Mouse (Mus musculus) heart, embryonic 16.5 days (tissue): Measurements from ENCODE around the gene Eef1akmt2. TPM values are rescaled to one million over a fixed set of nuclear protein-coding genes. Genes with fewer than 3 reads are reported as not detected.

Experiments used
- ATAC-seq: fragments of 200-750 bp; cut with Nextera tagmentation; replicated peaks from 2 replicates; pipeline ENCODE4 v1.8.0; 2017; ENCODE audit warnings: moderate number of reproducible peaks; ENCODE audit not compliant: insufficient read depth, low FRiP score; ENCODE audit errors: extremely low read depth
- H3K27ac ChIP-seq: fragments of 300-500 bp; sonication (generic); 2 replicates; pipeline ENCODE4 v1.5.1; 2014; ENCODE audit warnings: mild to moderate bottlenecking, low read length, control low read depth, moderate library complexity
- H3K27me3 ChIP-seq: fragments of 300-500 bp; sonication (generic); 2 replicates; pipeline ENCODE4 v1.6.1; 2014; ENCODE audit warnings: low read length, mixed read lengths; ENCODE audit not compliant: control insufficient read depth, insufficient read depth
- H3K36me3 ChIP-seq: fragments of 300-500 bp; sonication (generic); 2 replicates; pipeline ENCODE4 v1.6.1; 2014; ENCODE audit not compliant: control insufficient read depth, insufficient read depth
- H3K4me1 ChIP-seq: fragments of 300-500 bp; sonication (generic); 2 replicates; pipeline ENCODE4 v1.6.1; 2014; ENCODE audit warnings: low read length, mixed read lengths; ENCODE audit not compliant: control insufficient read depth, insufficient read depth
- H3K4me2 ChIP-seq: fragments of 300-500 bp; sonication (generic); 2 replicates; pipeline ENCODE4 v1.6.1; 2014; ENCODE audit warnings: low read depth, mild to moderate bottlenecking, control low read depth, low read length
- H3K4me3 ChIP-seq: fragments of 300-500 bp; sonication (generic); 2 replicates; pipeline ENCODE4 v1.5.1; 2014; ENCODE audit warnings: mild to moderate bottlenecking, control low read depth, low read length
- H3K9ac ChIP-seq: fragments of 300-500 bp; sonication (generic); 2 replicates; pipeline ENCODE4 v1.6.1; 2014; ENCODE audit warnings: low read length, control low read depth
- H3K9me3 ChIP-seq: fragments of 300-500 bp; sonication (generic); replicated peaks from 2 replicates; pipeline ENCODE4 v1.6.1; 2016; ENCODE audit warnings: low read length; ENCODE audit not compliant: control insufficient read depth
- WGBS: fragments of 180-500 bp; shearing (Covaris S2); extraction: QIAGEN DNeasy Blood & Tissue Kit; methylation state at CpG from one replicate; pipeline ENCODE4 v1.1.7; 2014; 5-methylcytosine and 5-hydroxymethylcytosine counted together
- polyA plus RNA-seq: library from polyadenylated mRNA; unstranded; fragments of >200 nt; fragmentation: Nextera tagmentation; extraction: Ambion mirVana; gene quantifications from 2 replicates; pipeline ENCODE4 v1.2.1, GENCODE M21; 2015

Gene Eef1akmt2
- polyA plus RNA-seq, 1 experiment from 2014 or later = 43.0 TPM

- Histone ChIP-seq H3K9me3 (no peaks in the 10 kb centered on the region), H3K27ac (no peak overlapping the region), H3K4me2 (no peak overlapping the region), H3K9ac (no peak overlapping the region), H3K27me3 (no peaks in the 10 kb centered on the region), H3K4me1 (peaks cover 52% of the 10 kb centered on the region), H3K4me3 (no peak overlapping the region), H3K36me3 (no peaks in the 10 kb centered on the region)
- WGBS = 84% methylated on average over 14 of the region's 14 CpGs
- ATAC-seq = no peak
Observed at GRCm38 (mm10) chr7:132790447-132791219, 61.8 kb downstream of the Eef1akmt2 start.

DNA sequence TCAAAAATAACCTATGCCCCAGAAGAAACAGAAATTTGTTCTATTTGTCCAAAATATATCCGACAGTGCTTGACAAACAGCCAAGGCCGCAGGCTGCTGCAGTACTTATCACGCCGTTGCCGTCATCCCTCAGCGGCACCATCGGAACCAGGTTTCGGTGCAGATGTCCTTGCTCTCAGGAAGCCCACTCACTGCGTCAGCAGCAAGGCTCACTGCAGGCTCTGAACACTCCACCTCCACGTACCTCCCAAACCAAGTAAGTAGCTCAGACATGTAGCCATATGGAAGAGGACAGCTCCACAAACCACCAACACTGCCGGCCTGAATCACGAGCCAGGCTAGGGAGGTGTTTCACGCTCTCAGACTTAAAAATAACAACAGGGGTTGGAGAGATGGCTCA lies 63.6 kb downstream of the Eef1akmt2 start:
- Histone ChIP-seq H3K27ac (no peak overlapping the region), H3K36me3 (no peaks in the 10 kb centered on the region), H3K4me2 (no peak overlapping the region), H3K4me3 (no peak overlapping the region), H3K9me3 (no peaks in the 10 kb centered on the region), H3K27me3 (no peaks in the 10 kb centered on the region), H3K9ac (no peak overlapping the region), H3K4me1 (peaks cover 53% of the 10 kb centered on the region)
- 81% methylated on average over 13 of the region's 13 CpGs for WGBS
- no peak for ATAC-seq

DNA sequence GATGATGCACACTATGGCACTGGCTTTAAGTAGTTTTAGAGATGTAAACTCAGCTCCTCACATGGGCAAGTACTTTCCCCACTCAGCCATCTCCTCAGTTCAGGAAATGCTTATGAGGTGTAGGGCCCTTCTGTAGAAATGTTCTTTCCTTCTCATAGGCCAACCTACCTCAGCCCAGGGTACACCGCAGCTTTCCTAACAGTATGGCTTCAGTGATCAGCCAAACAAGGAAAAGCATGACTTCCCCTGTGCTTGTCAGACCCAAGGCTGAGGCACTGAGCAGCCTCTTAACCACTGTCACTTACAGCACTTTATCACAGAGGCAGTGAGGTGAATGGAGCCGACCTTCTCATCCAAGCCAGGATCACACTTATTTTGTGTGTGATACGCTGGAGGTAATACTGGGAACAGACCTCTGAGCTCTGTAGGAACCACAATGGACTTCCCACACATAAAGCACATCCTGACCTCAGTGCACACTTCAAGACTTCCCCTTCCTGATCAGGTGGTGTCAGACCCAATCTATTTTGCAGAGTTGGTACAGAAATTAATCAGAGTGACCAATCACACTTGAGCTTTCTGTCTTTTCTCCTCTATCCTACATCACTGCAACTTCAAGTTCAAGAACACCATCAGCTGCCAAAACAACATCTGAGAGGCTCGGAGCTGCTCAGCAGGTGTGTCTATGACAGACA lies 64.8 kb downstream of the Eef1akmt2 start:
- Histone ChIP-seq H3K27ac (peak overlapping the region; percentile 89), H3K4me3 (no peak overlapping the region), H3K4me2 (no peak overlapping the region), H3K4me1 (peaks cover 41% of the 10 kb centered on the region), H3K27me3 (no peaks in the 10 kb centered on the region), H3K9me3 (no peaks in the 10 kb centered on the region), H3K36me3 (no peaks in the 10 kb centered on the region), H3K9ac (no peak overlapping the region)
- 73% methylated on average over 4 of the region's 4 CpGs for WGBS
- no peak for ATAC-seq

- 79% methylated on average over 4 of the region's 4 CpGs for WGBS
- Histone ChIP-seq H3K27ac (peak overlapping the region; percentile 89), H3K9me3 (no peaks in the 10 kb centered on the region), H3K9ac (no peak overlapping the region), H3K4me2 (no peak overlapping the region), H3K4me3 (no peak overlapping the region), H3K4me1 (peaks cover 42% of the 10 kb centered on the region), H3K36me3 (no peaks in the 10 kb centered on the region), H3K27me3 (no peaks in the 10 kb centered on the region)
- ATAC-seq = no peak
Observed at GRCm38 (mm10) chr7:132787022-132787421, 65.5 kb downstream of the Eef1akmt2 start.

DNA sequence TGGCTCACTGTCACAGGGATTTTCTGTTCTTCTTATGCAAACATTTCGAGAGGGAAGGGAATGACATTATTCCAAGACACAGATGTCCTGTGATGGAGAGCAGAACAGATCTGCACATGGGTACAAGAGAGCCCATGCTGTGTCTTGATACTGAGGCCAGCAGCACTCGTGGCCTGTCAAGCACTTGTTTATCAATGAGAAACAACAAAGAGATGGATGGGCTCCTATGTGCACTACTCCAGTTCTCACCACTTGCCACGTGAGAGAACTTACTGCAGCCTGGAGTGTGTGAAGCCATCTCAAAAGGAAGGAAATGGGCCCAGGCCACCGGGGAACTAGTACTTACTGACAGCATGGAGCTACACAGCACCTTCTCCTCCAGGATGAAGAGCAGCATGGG lies 66.0 kb downstream of the Eef1akmt2 start:
- Histone ChIP-seq H3K27ac (peak overlapping the region; percentile 89), H3K9me3 (no peaks in the 10 kb centered on the region), H3K27me3 (no peaks in the 10 kb centered on the region), H3K36me3 (no peaks in the 10 kb centered on the region), H3K9ac (no peak overlapping the region), H3K4me3 (no peak overlapping the region), H3K4me1 (peaks cover 47% of the 10 kb centered on the region), H3K4me2 (no peak overlapping the region)
- ATAC-seq = no peak
- 22% methylated on average over 4 of the region's 4 CpGs for whole genome bisulfite sequencing

GRCm38 (mm10) chr7:132786011-132786410 lies 66.5 kb downstream of the Eef1akmt2 start:
- peak; percentile 64; the same call in 1 of the 2 replicates for ATAC-seq
- H3K36me3 ChIP-seq = no peaks in the 10 kb centered on the region
- peak overlapping the region; percentile 89 for H3K27ac ChIP-seq
- 13% methylated on average over 7 of the region's 7 CpGs for WGBS
- peaks cover 53% of the 10 kb centered on the region for H3K4me1 ChIP-seq
- no peaks in the 10 kb centered on the region for H3K9me3 ChIP-seq
- H3K9ac ChIP-seq = peak overlapping the region; percentile 51; the same call in 1 of the 2 replicates
- H3K4me2 ChIP-seq = no peak overlapping the region; the same call in 1 of the 2 replicates
- H3K4me3 ChIP-seq = no peak overlapping the region
- no peaks in the 10 kb centered on the region for H3K27me3 ChIP-seq

DNA sequence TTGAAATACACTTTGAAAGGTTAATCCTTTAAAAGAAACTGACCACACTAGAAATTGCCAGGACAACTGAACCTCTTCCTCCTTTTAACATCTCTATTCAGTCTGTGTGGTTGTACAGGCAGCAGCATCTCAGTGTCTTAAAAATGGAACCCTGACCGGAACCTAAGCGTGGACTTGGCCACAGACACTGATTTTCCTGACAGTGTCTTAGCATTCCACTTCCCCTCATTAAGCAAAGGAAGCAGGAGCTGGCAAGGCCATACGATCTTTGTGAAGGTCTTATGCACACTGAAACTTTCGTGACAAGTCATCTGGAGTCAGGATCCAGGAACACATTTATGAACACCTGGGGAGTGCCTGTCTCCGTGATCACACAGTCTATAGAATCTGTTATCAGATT lies 68.4 kb downstream of the Eef1akmt2 start:
- Histone ChIP-seq H3K4me1 (peaks cover 68% of the 10 kb centered on the region), H3K9ac (0 out of 2 replicates have a peak overlapping the region, but pooled peaks have one; percentile 34), H3K36me3 (no peaks in the 10 kb centered on the region), H3K9me3 (no peaks in the 10 kb centered on the region), H3K4me3 (no peak overlapping the region), H3K27me3 (no peaks in the 10 kb centered on the region), H3K4me2 (no peak overlapping the region), H3K27ac (peak overlapping the region; percentile 24; the same call in 1 of the 2 replicates)
- ATAC-seq = no peak
- WGBS = 66% methylated on average over 5 of the region's 5 CpGs

DNA sequence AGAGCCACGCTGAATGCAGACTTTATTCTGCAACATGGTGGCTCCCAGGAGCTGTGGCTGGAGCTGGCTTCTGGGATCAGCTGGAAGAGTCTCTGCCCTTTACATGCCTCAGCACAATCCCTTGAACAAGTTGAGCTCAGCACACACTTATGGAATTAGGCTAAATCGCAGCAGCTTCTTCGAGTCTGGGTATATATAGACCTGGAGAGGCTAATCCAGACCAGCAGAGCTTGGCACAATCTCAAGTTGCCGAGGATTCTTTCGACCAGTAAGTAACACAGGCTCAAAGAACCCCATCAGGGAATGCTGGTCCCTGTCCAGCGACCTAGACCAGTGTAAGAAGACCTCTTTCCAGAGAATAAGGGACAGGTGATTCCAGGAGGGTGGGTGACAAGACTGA lies 70.6 kb downstream of the Eef1akmt2 start:
- no peak for ATAC-seq
- Histone ChIP-seq H3K9ac (0 out of 2 replicates have a peak overlapping the region, but pooled peaks have one; percentile 23), H3K9me3 (no peaks in the 10 kb centered on the region), H3K36me3 (no peaks in the 10 kb centered on the region; the same call in 1 of the 2 replicates), H3K4me1 (peaks cover 59% of the 10 kb centered on the region), H3K4me2 (peak overlapping the region; percentile 10; the same call in 1 of the 2 replicates), H3K4me3 (no peak overlapping the region), H3K27ac (peak overlapping the region; percentile 61), H3K27me3 (no peaks in the 10 kb centered on the region)
- WGBS = 32% methylated on average over 6 of the region's 6 CpGs
